Mouse (Mus musculus) kidney, embryonic 14.5 days (tissue): Measurements from ENCODE around the gene Upk3bl. TPM values are rescaled to one million over a fixed set of nuclear protein-coding genes. Genes with fewer than 3 reads are reported as not detected.

Experiments
- ATAC-seq: fragments of 200-750 bp; cut with Nextera tagmentation; 2 replicates; pipeline ENCODE4 v1.8.0; 2017; ENCODE audit warnings: moderate number of reproducible peaks, mild to moderate bottlenecking, moderate TSS enrichment, moderate library complexity; ENCODE audit not compliant: low FRiP score, low TSS enrichment
- H3K27ac ChIP-seq: fragments of 300-500 bp; sonication (generic); 2 replicates; pipeline ENCODE4 v1.5.1; 2014; ENCODE audit warnings: low read depth, mild to moderate bottlenecking, low read length, moderate library complexity, mixed read lengths
- H3K27me3 ChIP-seq: fragments of 300-500 bp; sonication (generic); 2 replicates; pipeline ENCODE4 v1.6.1; 2014; ENCODE audit warnings: mild to moderate bottlenecking, low read length; ENCODE audit not compliant: control insufficient read depth, insufficient read depth
- H3K36me3 ChIP-seq: fragments of 300-500 bp; sonication (generic); 2 replicates; pipeline ENCODE4 v1.6.1; 2014; ENCODE audit warnings: low read length, mixed read lengths; ENCODE audit not compliant: control insufficient read depth, insufficient read depth
- H3K4me1 ChIP-seq: fragments of 300-500 bp; sonication (generic); 2 replicates; pipeline ENCODE4 v1.6.1; 2014; ENCODE audit warnings: low read length, mixed read lengths; ENCODE audit not compliant: control insufficient read depth, insufficient read depth
- H3K4me2 ChIP-seq: fragments of 300-500 bp; sonication (generic); replicated peaks from 2 replicates; pipeline ENCODE4 v1.6.1; 2014; ENCODE audit warnings: low read depth, mild to moderate bottlenecking, low read length
- H3K4me3 ChIP-seq: fragments of 300-500 bp; sonication (generic); 2 replicates; pipeline ENCODE4 v1.5.1; 2014; ENCODE audit warnings: mild to moderate bottlenecking, low read length
- H3K9ac ChIP-seq: fragments of 300-500 bp; sonication (generic); 2 replicates; pipeline ENCODE4 v1.6.1; 2014; ENCODE audit warnings: low read depth, mild to moderate bottlenecking, low read length, moderate library complexity
- H3K9me3 ChIP-seq: fragments of 300-500 bp; sonication (generic); 2 replicates; pipeline ENCODE4 v1.6.1; 2016; ENCODE audit warnings: low read length; ENCODE audit not compliant: control insufficient read depth
- WGBS: fragments of 180-500 bp; shearing (Covaris S2); extraction: QIAGEN DNeasy Blood & Tissue Kit; methylation state at CpG from one replicate; pipeline ENCODE4 v1.1.7; 2014; 5-methylcytosine and 5-hydroxymethylcytosine counted together
- polyA plus RNA-seq: library from polyadenylated mRNA; unstranded; fragments of >200 nt; fragmentation: Nextera tagmentation; extraction: Ambion mirVana; gene quantifications from 2 replicates; pipeline ENCODE4 v1.2.1, GENCODE M21; 2014

Upk3bl gene
- polyA plus RNA-seq, 1 experiment from 2014 or later: 2.2 TPM

DNA sequence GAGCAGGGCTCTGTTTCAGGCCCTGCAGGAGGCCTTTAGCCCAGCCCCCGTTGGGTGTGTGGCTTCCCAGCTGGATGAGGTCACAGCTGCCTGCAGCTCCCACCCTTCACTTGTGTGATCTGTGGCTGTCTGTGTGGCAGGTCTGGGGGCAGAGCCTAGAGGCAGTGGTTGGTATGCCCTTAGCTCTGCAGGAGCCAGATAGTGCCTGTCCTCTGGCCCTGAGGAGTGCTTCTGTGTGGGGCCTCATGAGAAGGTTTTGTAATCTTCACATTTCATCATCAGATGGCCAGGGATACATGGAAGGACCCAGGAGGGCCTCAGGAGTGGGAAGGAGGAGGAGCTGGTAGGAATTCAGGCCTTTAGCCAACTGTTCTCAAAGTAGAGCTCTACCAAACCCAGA lies 34.4 kb upstream of the Upk3bl start:
- no peaks in the 10 kb centered on the region for H3K4me1 ChIP-seq
- H3K4me3 ChIP-seq: no peak overlapping the region
- H3K27me3 ChIP-seq: no peaks in the 10 kb centered on the region
- peaks cover 14% of the 10 kb centered on the region; the same call in 1 of the 2 replicates for H3K36me3 ChIP-seq
- no peak for ATAC-seq
- WGBS: 24% methylated on average over 1 of the region's 1 CpGs
- no peak overlapping the region for H3K4me2 ChIP-seq
- H3K9me3 ChIP-seq: no peaks in the 10 kb centered on the region
- no peak overlapping the region for H3K9ac ChIP-seq
- H3K27ac ChIP-seq: no peak overlapping the region

DNA sequence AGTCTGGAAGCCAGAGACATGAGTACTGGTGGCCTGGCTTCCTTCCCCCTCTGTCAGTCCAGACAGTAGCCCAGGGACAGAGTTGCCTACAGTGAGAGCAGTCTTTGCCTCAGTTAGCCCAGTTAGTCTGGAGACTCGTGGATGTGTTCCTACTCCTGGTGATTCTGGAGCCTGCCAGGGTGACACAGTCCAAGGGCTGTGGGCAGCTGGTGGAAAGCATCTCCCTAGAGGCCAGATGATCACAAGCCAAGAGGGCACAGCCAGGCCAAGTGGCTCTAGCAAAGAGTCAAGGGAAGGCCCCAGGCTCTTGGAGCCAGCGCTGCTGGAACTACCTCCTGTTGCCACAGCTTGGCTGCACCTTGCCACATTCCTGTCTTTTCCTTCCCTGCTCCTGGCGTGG lies 28.6 kb upstream of the Upk3bl start:
- no peak overlapping the region for H3K4me3 ChIP-seq
- WGBS: 78% methylated on average over 3 of the region's 3 CpGs
- ATAC-seq: no peak

DNA sequence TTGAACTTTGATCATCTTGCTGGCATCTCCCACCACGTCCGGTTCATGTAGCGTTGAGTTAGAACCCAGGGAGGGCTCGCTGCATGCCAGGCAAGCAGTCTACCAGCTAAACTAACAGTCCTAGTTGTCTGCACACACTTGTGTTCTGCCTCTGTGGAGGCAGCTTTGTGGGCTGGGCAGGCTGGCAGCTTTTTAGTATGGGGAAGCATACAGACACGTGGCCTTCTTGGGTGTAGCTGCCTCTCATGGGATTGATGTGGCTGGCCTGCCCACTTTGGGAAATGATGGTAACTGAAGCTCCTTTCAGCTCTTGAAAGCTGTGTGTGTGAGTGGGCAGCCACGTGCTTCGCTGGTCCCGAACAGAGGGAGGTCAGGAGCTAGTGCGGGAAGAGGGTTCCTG lies 27.4 kb upstream of the Upk3bl start:
- Histone ChIP-seq H3K4me1 (0 out of 2 replicates have a peak, but pooled peaks cover 3% of the 10 kb centered on the region), H3K4me2 (no peak overlapping the region), H3K27me3 (no peaks in the 10 kb centered on the region), H3K9ac (no peak overlapping the region), H3K36me3 (peaks cover 42% of the 10 kb centered on the region), H3K9me3 (no peaks in the 10 kb centered on the region), H3K4me3 (no peak overlapping the region), H3K27ac (no peak overlapping the region)
- ATAC-seq: no peak
- 65% methylated on average over 9 of the region's 9 CpGs for WGBS

More for the DNA sequence above, 28.6 kb upstream of the Upk3bl start:
- 0 out of 2 replicates have a peak, but pooled peaks cover 3% of the 10 kb centered on the region for H3K4me1 ChIP-seq
- H3K27me3 ChIP-seq: no peaks in the 10 kb centered on the region
- no peak overlapping the region for H3K9ac ChIP-seq
- no peak overlapping the region for H3K27ac ChIP-seq
- H3K9me3 ChIP-seq: no peaks in the 10 kb centered on the region
- no peak overlapping the region for H3K4me2 ChIP-seq
- peaks cover 34% of the 10 kb centered on the region for H3K36me3 ChIP-seq

DNA sequence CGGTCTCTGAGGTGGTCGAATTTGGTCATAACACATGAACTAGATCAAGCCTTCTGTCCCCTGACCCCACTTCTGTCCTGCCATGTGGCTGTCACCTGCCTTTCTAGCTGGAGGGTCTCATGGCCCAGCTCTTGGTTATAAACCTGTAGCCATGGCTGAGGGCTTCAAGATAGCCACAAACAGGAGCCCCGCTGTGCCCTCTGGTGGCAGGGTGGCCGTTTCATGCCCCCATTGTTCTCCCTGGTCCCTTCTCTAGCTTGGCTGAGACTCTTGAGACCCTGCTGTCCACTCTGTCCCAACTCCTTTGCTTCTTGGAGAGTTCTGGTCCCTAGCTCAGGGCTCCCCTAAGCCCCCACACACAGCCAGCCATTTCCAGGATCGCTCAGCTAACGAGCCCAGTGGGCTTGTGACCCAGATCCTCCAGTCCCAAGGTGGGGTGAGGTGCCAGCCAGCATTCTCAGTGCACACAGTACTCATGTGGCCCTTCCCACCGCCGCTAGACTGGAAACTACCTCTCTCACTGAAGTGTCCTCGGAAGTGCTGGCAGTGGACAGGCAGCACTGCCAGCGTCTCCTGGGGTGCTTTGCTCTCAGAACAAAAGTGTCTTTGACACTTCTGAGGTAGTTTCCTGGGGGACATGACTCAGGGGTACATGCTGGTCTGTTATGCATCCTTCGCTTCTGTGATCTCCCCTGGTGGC lies 26.5 kb upstream of the Upk3bl start:
- H3K9me3 ChIP-seq: no peaks in the 10 kb centered on the region
- H3K4me3 ChIP-seq: no peak overlapping the region
- H3K36me3 ChIP-seq: peaks cover 50% of the 10 kb centered on the region
- 0 out of 2 replicates have a peak, but pooled peaks cover 3% of the 10 kb centered on the region for H3K4me1 ChIP-seq
- H3K27me3 ChIP-seq: no peaks in the 10 kb centered on the region
- H3K27ac ChIP-seq: no peak overlapping the region
- ATAC-seq: no peak
- no peak overlapping the region for H3K9ac ChIP-seq
- no peak overlapping the region for H3K4me2 ChIP-seq
- WGBS: 81% methylated on average over 11 of the region's 11 CpGs

DNA sequence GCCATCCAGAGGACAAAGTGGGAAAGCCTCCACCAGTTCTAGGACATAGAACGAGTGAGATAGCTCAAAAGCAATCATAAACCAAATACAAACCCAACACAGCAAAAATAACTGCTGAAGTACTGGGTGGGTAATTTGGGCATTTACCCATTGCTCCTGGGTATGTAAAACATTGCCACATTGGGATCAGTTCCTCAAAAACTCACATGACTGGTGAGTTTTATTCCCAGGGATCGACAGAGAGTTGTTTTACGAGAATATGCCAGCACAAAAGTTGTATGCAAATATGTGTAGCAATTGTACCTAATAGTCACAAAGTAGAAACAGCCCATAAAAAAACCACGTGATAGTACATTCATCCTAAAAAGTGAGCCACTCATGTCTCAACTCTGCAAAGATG lies 19.4 kb upstream of the Upk3bl start:
- H3K9ac ChIP-seq: no peak overlapping the region
- H3K4me1 ChIP-seq: no peaks in the 10 kb centered on the region
- WGBS: 85% methylated on average over 4 of the region's 4 CpGs
- no peak overlapping the region for H3K4me2 ChIP-seq
- H3K4me3 ChIP-seq: no peak overlapping the region
- no peaks in the 10 kb centered on the region for H3K27me3 ChIP-seq
- H3K36me3 ChIP-seq: peaks cover 24% of the 10 kb centered on the region
- no peaks in the 10 kb centered on the region for H3K9me3 ChIP-seq
- H3K27ac ChIP-seq: no peak overlapping the region
- ATAC-seq: no peak

DNA sequence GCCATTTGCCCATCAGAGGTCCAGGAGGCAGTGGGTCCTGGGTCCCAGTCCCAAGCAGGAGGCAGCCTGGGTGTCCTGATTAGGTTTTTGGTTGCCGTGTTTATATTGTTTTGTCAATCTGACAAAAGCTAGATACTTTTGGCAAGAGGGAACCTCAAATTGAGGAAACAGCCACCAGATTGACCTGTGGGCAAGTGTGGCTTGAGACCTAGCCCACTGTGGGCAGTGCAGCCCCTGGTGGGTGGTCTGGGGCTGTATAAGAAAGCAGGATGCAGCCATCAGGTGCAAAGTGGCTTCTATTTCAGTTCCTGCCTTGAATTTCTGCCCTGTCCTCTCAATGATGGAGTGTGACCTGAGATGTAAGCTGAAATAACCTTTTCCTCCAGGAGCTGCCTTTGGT lies 19.0 kb upstream of the Upk3bl start:
- Histone ChIP-seq H3K4me2 (no peak overlapping the region), H3K9ac (no peak overlapping the region), H3K9me3 (no peaks in the 10 kb centered on the region), H3K27me3 (no peaks in the 10 kb centered on the region), H3K27ac (no peak overlapping the region), H3K36me3 (peaks cover 20% of the 10 kb centered on the region), H3K4me1 (no peaks in the 10 kb centered on the region), H3K4me3 (no peak overlapping the region)
- ATAC-seq: no peak
- WGBS: 71% methylated on average over 1 of the region's 1 CpGs

DNA sequence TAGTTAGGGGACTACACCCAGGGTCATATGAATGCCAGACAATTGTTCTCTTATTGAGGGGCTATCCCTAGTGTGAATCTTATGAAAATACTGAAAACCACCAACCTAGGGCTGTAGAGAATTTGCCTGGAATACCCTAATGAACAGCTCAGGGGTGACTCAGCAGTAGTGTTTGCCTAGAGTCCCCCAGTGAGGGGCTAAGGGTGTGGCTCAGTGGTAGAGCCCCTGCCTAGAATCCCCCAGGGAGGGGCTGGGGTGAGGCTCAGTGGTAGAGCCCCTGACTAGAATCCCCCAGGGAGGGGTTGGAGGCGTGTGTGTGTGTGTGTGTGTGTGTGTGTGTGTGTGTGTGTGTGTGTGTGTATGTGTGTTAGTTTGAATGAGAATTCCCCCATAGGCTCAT lies 17.6 kb upstream of the Upk3bl start:
- no peaks in the 10 kb centered on the region for H3K27me3 ChIP-seq
- no peak overlapping the region for H3K4me3 ChIP-seq
- no peaks in the 10 kb centered on the region for H3K9me3 ChIP-seq
- no peak overlapping the region for H3K27ac ChIP-seq
- 79% methylated on average over 1 of the region's 1 CpGs for WGBS
- no peak for ATAC-seq
- no peak overlapping the region for H3K4me2 ChIP-seq
- peaks cover 9% of the 10 kb centered on the region; the same call in 1 of the 2 replicates for H3K36me3 ChIP-seq
- H3K9ac ChIP-seq: no peak overlapping the region
- H3K4me1 ChIP-seq: no peaks in the 10 kb centered on the region

DNA sequence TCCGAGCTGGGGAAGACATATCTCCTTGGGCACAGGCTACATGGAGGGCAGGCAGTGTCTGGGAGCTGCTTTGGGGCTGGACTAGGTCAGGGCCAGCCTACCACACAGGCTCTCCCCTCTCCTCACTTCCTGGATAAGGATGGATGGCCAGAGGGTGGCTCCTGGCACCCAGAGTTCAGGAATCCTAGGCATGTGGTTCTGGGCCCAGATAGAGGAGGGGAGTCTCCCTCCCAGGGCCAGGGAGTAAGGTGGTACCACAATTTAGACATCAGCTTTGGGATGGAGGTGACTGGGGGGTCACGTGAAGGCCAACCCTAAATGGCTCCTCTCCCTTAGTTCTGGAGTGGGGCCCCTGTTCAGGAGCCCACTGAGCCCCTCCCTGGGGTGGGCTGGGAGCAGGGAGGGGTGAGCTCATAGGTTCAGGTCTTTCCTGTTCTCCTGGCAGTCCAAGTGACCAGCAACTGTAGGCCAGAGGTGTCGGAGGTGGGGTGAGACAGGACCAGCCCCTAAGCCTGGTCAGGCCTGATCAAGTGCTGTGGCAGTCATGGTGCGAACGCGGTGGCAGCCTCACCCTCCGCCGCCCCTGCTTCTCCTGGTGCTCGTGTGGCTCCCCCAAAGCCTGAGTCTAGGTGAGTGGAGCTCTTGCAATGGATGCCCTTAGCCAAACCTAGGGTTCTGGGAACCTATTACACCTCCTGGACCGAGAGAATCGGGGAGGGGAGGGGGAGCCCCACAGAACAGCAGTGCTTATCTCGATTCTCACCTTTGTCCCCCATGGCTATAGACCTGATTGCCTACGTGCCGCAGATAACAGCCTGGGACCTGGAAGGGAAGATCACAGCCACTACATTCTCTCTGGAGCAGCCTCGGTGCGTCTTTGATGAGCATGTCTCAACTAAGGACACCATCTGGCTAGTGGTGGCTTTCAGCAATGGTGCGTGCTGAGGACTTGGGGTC lies 15.8 kb upstream of the Upk3bl start, which contains the start of gene Upk3b:
Gene Upk3b (plus strand): TSS at position 239 of the 957 bp plus-strand sequence.
- no peak within 1 kb of the TSS for H3K9ac ChIP-seq
- H3K36me3 ChIP-seq: no peaks in the 10 kb centered on the region
- H3K9me3 ChIP-seq: no peaks in the 10 kb centered on the region
- no peak within 1 kb of the TSS for H3K27ac ChIP-seq
- no peak within 1 kb of the TSS for H3K4me2 ChIP-seq
- no peak; the same call in 1 of the 2 replicates for ATAC-seq
- H3K4me1 ChIP-seq: no peaks in the 10 kb centered on the region
- WGBS: 70% methylated on average over 17 of the region's 17 CpGs
- no peaks in the 10 kb centered on the region for H3K27me3 ChIP-seq
- H3K4me3 ChIP-seq: no peak within 1 kb of the TSS

DNA sequence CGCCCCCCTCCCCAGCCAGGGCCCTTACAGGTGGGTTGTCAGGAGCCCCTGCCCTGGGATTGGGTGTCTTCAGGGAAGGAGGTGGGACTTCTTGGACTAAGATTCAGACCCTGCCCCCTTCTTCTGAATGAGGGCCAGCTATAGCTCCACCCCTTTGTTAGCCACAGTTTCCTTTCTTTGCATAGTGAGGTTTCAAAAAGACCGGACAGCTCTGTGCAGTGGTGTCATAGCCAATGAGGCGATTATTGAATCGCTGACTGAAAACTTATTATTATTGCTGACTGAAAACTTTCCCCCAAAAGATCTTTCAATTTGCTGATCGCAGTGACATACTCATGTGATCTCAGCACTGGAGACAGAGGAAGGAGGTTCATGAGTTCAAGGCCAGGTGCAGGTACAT lies 14.1 kb upstream of the Upk3bl start:
- no peaks in the 10 kb centered on the region for H3K4me1 ChIP-seq
- H3K4me3 ChIP-seq: no peak overlapping the region
- WGBS: 46% methylated on average over 5 of the region's 5 CpGs
- no peak overlapping the region; the same call in 1 of the 2 replicates for H3K4me2 ChIP-seq
- H3K36me3 ChIP-seq: no peaks in the 10 kb centered on the region
- no peak overlapping the region for H3K27ac ChIP-seq
- H3K9ac ChIP-seq: no peak overlapping the region
- ATAC-seq: no peak; the same call in 1 of the 2 replicates
- H3K9me3 ChIP-seq: no peaks in the 10 kb centered on the region
- no peaks in the 10 kb centered on the region for H3K27me3 ChIP-seq
